Mouse (Mus musculus): ENCODE results near the gene Plin2. TPM values are rescaled to one million over a fixed set of nuclear protein-coding genes. Genes with fewer than 3 reads are reported as not detected.
"Not testable (repeated sequence)": the region's sequence is repeated elsewhere in the genome, so short reads cannot be mapped to it uniquely, and the experiment has no call there.

The Plin2 gene
- polyA plus RNA-seq, 1 experiment from 2014 or later: 220 TPM

GRCm38 (mm10) chr4:86651686-86652384 is 18.0 kb downstream of the Plin2 start:
- TF ChIP-seq EP300 (IDR thresholded peaks at IDR 0.05) (no peak), CTCF (IDR thresholded peaks at IDR 0.05) (peak; percentile 75)
- no peak for ATAC-seq

GRCm38 (mm10) chr4:86648394-86648793 is 21.5 kb downstream of the Plin2 start:
- not testable (repeated sequence) for H3K27me3 ChIP-seq (replicated peaks; ENCODE audit: insufficient read depth, low read length); ATAC-seq

More at GRCm38 (mm10) chr4:86651686-86652384, 18.0 kb downstream of the Plin2 start:
- Histone ChIP-seq H3K4me2 (replicated peaks; ENCODE audit: low read depth, low read length) (no peak overlapping the region), H3K4me3 (ENCODE audit: low read depth, low read length) (no peak overlapping the region), H3K4me1 (ENCODE audit: insufficient read depth, low read depth, low read length) (no peaks in the 10 kb centered on the region), H3K27ac (ENCODE audit: low read length) (no peak overlapping the region), H3K9ac (replicated peaks; ENCODE audit: low read depth) (no peak overlapping the region), H3K9me3 (ENCODE audit: low read length) (no peaks in the 10 kb centered on the region), H3K27me3 (replicated peaks; ENCODE audit: insufficient read depth, low read length) (no peaks in the 10 kb centered on the region), H3K36me3 (ENCODE audit: insufficient read depth, low read length) (peaks cover 13% of the 10 kb centered on the region)
- peak; percentile 46 for DNase-seq (ENCODE audit: low spot score)
- 70% methylated on average over 10 of the region's 10 CpGs for WGBS

GRCm38 (mm10) chr4:86637561-86637960 is 32.3 kb downstream of the Plin2 start:
- 88% methylated on average over 9 of the region's 9 CpGs for WGBS
- not testable (repeated sequence) for H3K36me3 ChIP-seq (ENCODE audit: insufficient read depth, low read length); H3K4me1 ChIP-seq (ENCODE audit: insufficient read depth, low read depth, low read length); H3K9ac ChIP-seq (replicated peaks; ENCODE audit: low read depth); H3K4me2 ChIP-seq (replicated peaks; ENCODE audit: low read depth, low read length); ATAC-seq; H3K27ac ChIP-seq (ENCODE audit: low read length); H3K4me3 ChIP-seq (ENCODE audit: low read depth, low read length); H3K27me3 ChIP-seq (replicated peaks; ENCODE audit: insufficient read depth, low read length); H3K9me3 ChIP-seq (ENCODE audit: low read length); DNase-seq (ENCODE audit: low spot score)

More at GRCm38 (mm10) chr4:86648394-86648793, 21.5 kb downstream of the Plin2 start:
- H3K27ac ChIP-seq (ENCODE audit: low read length); H3K9ac ChIP-seq (replicated peaks; ENCODE audit: low read depth); H3K4me1 ChIP-seq (ENCODE audit: insufficient read depth, low read depth, low read length); DNase-seq (ENCODE audit: low spot score); H3K36me3 ChIP-seq (ENCODE audit: insufficient read depth, low read length); H3K9me3 ChIP-seq (ENCODE audit: low read length); H3K4me3 ChIP-seq (ENCODE audit: low read depth, low read length); H3K4me2 ChIP-seq (replicated peaks; ENCODE audit: low read depth, low read length): not testable (repeated sequence)
- WGBS: 65% methylated on average over 9 of the region's 13 CpGs

GRCm38 (mm10) chr4:86634873-86635272 is 35.0 kb downstream of the Plin2 start:
- H3K9ac ChIP-seq (replicated peaks; ENCODE audit: low read depth); ATAC-seq; H3K4me3 ChIP-seq (ENCODE audit: low read depth, low read length); DNase-seq (ENCODE audit: low spot score); H3K4me2 ChIP-seq (replicated peaks; ENCODE audit: low read depth, low read length); H3K27ac ChIP-seq (ENCODE audit: low read length); H3K9me3 ChIP-seq (ENCODE audit: low read length); H3K36me3 ChIP-seq (ENCODE audit: insufficient read depth, low read length); H3K27me3 ChIP-seq (replicated peaks; ENCODE audit: insufficient read depth, low read length); H3K4me1 ChIP-seq (ENCODE audit: insufficient read depth, low read depth, low read length): not testable (repeated sequence)

- not testable (repeated sequence) for ATAC-seq; H3K4me3 ChIP-seq (ENCODE audit: low read depth, low read length); H3K27ac ChIP-seq (ENCODE audit: low read length); H3K27me3 ChIP-seq (replicated peaks; ENCODE audit: insufficient read depth, low read length); DNase-seq (ENCODE audit: low spot score); H3K9ac ChIP-seq (replicated peaks; ENCODE audit: low read depth); H3K4me1 ChIP-seq (ENCODE audit: insufficient read depth, low read depth, low read length); H3K4me2 ChIP-seq (replicated peaks; ENCODE audit: low read depth, low read length); H3K9me3 ChIP-seq (ENCODE audit: low read length); H3K36me3 ChIP-seq (ENCODE audit: insufficient read depth, low read length)
Observed at GRCm38 (mm10) chr4:86634312-86634711, 35.5 kb downstream of the Plin2 start.

GRCm38 (mm10) chr4:86632556-86632955 is 37.3 kb downstream of the Plin2 start:
- H3K4me2 ChIP-seq (replicated peaks; ENCODE audit: low read depth, low read length); H3K36me3 ChIP-seq (ENCODE audit: insufficient read depth, low read length); H3K27ac ChIP-seq (ENCODE audit: low read length); DNase-seq (ENCODE audit: low spot score); H3K27me3 ChIP-seq (replicated peaks; ENCODE audit: insufficient read depth, low read length); H3K9me3 ChIP-seq (ENCODE audit: low read length); H3K4me1 ChIP-seq (ENCODE audit: insufficient read depth, low read depth, low read length); H3K9ac ChIP-seq (replicated peaks; ENCODE audit: low read depth); H3K4me3 ChIP-seq (ENCODE audit: low read depth, low read length): not testable (repeated sequence)
- 74% methylated on average over 4 of the region's 5 CpGs for WGBS
- peak; percentile 55 for ATAC-seq

- Histone ChIP-seq H3K27me3 (replicated peaks; ENCODE audit: insufficient read depth, low read length) (no peaks in the 10 kb centered on the region), H3K9me3 (ENCODE audit: low read length) (no peaks in the 10 kb centered on the region), H3K36me3 (ENCODE audit: insufficient read depth, low read length) (no peaks in the 10 kb centered on the region), H3K27ac (ENCODE audit: low read length) (no peak overlapping the region), H3K4me3 (ENCODE audit: low read depth, low read length) (no peak overlapping the region), H3K9ac (replicated peaks; ENCODE audit: low read depth) (no peak overlapping the region), H3K4me1 (ENCODE audit: insufficient read depth, low read depth, low read length) (no peaks in the 10 kb centered on the region), H3K4me2 (replicated peaks; ENCODE audit: low read depth, low read length) (no peak overlapping the region)
- ATAC-seq (no peak), DNase-seq (ENCODE audit: low spot score) (no peak)
- TF ChIP-seq CTCF (IDR thresholded peaks at IDR 0.05) (no peak), EP300 (IDR thresholded peaks at IDR 0.05) (no peak)
- 22% methylated on average over 4 of the region's 4 CpGs for WGBS
Observed at GRCm38 (mm10) chr4:86631831-86632230, 38.0 kb downstream of the Plin2 start.

- H3K9ac ChIP-seq (replicated peaks; ENCODE audit: low read depth); H3K27ac ChIP-seq (ENCODE audit: low read length); DNase-seq (ENCODE audit: low spot score); H3K4me3 ChIP-seq (ENCODE audit: low read depth, low read length); ATAC-seq; H3K4me1 ChIP-seq (ENCODE audit: insufficient read depth, low read depth, low read length); H3K9me3 ChIP-seq (ENCODE audit: low read length); H3K4me2 ChIP-seq (replicated peaks; ENCODE audit: low read depth, low read length); H3K27me3 ChIP-seq (replicated peaks; ENCODE audit: insufficient read depth, low read length); H3K36me3 ChIP-seq (ENCODE audit: insufficient read depth, low read length): not testable (repeated sequence)
- 85% methylated on average over 7 of the region's 7 CpGs for WGBS
Observed at GRCm38 (mm10) chr4:86626496-86626895, 43.4 kb downstream of the Plin2 start.
